Mouse (Mus musculus) spleen, adult 2 months (tissue): ENCODE results near the gene Fam129b. TPM values are rescaled to one million over a fixed set of nuclear protein-coding genes. Genes with fewer than 3 reads are reported as not detected.
A peak's percentile ranks its signal among the peaks of the same experiment; 100 is the strongest.

Source experiments
- DNase-seq, 2 experiments: peaks; one replicate each; pipeline versions ENCODE4 v3.0.0 to v3.0.0-alpha.2; 2012 to 2021; ENCODE audit warnings: low spot score in 2 of 2, low read depth in 1 of 2
- H3K27ac ChIP-seq: fragments of 200-500 bp; 2 replicates; pipeline ENCODE4 v1.5.1; 2012; ENCODE audit warnings: low read length, inconsistent platforms; ENCODE audit not compliant: insufficient read depth
- H3K27me3 ChIP-seq: fragments of 200-500 bp; 2 replicates; pipeline ENCODE4 v1.6.1; 2012; ENCODE audit warnings: mild to moderate bottlenecking, moderate library complexity, low read length, inconsistent platforms; ENCODE audit not compliant: control insufficient read depth, insufficient read depth
- H3K36me3 ChIP-seq: fragments of 200-500 bp; 2 replicates; pipeline ENCODE4 v1.6.1; 2012; ENCODE audit warnings: mild to moderate bottlenecking, low read length, inconsistent platforms; ENCODE audit not compliant: control insufficient read depth, insufficient read depth
- H3K4me1 ChIP-seq: fragments of 200-500 bp; 2 replicates; pipeline ENCODE4 v1.6.1; 2011; ENCODE audit warnings: inconsistent platforms; ENCODE audit not compliant: control insufficient read depth, insufficient read depth, insufficient read length
- H3K4me3 ChIP-seq: fragments of 200-500 bp; 2 replicates; pipeline ENCODE4 v1.5.1; 2011; ENCODE audit warnings: mild to moderate bottlenecking, inconsistent platforms; ENCODE audit not compliant: insufficient read depth, insufficient read length; ENCODE audit errors: extremely low read depth
- CTCF ChIP-seq: fragments of 200-500 bp; IDR thresholded peaks from 2 replicates; pipeline ENCODE4 v1.5.1; 2011; ENCODE audit warnings: mild to moderate bottlenecking, inconsistent platforms; ENCODE audit not compliant: insufficient read depth, insufficient read length, insufficient replicate concordance; ENCODE audit errors: extremely low read depth
- POLR2A ChIP-seq: fragments of 200-500 bp; IDR thresholded peaks from 2 replicates; pipeline ENCODE4 v1.6.1; 2011; ENCODE audit warnings: low read depth, low read length, inconsistent platforms
- WGBS: fragments of 180-500 bp; shearing (Covaris S2); methylation state at CpG from one replicate; pipeline ENCODE4 v1.1.7; 2018; 5-methylcytosine and 5-hydroxymethylcytosine counted together
- polyA plus RNA-seq: library from polyadenylated mRNA; depleted of rRNA; stranded (reverse); fragments of >200 nt; gene quantifications from 2 replicates; pipeline ENCODE4 v1.2.3, GENCODE M21; 2012

Fam129b gene
- polyA plus RNA-seq, 1 experiment = 11.0 TPM

DNA sequence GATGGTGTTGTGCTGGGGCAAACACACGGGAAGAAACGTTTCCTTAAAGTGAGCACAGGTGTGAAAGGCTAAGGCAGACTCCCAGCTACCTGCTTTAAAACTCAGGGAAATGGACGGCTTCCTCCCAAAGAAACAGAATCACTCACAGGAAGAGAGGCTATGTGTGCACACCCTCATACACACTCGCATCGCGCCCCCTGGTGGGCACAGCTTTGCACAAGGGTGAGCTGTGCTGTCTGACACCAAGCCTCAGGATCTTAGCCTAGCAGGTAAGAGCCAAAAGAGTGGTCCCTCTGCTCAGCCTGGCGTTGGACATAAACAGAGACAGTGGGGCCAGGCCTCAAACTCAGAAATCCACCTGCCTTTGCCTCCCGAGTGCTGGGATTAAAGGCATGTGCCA, 21.7 kb upstream of the Fam129b start:
- Histone ChIP-seq H3K4me1 (no peaks in the 10 kb centered on the region), H3K4me3 (no peak overlapping the region), H3K36me3 (no peaks in the 10 kb centered on the region), H3K27me3 (no peaks in the 10 kb centered on the region), H3K27ac (no peak overlapping the region)
- peak; percentile 61 to 87 for DNase-seq
- WGBS = 4% methylated on average over 8 of the region's 8 CpGs
- TF ChIP-seq POLR2A = no peak
- peak; percentile 97 for TF ChIP-seq CTCF

DNA sequence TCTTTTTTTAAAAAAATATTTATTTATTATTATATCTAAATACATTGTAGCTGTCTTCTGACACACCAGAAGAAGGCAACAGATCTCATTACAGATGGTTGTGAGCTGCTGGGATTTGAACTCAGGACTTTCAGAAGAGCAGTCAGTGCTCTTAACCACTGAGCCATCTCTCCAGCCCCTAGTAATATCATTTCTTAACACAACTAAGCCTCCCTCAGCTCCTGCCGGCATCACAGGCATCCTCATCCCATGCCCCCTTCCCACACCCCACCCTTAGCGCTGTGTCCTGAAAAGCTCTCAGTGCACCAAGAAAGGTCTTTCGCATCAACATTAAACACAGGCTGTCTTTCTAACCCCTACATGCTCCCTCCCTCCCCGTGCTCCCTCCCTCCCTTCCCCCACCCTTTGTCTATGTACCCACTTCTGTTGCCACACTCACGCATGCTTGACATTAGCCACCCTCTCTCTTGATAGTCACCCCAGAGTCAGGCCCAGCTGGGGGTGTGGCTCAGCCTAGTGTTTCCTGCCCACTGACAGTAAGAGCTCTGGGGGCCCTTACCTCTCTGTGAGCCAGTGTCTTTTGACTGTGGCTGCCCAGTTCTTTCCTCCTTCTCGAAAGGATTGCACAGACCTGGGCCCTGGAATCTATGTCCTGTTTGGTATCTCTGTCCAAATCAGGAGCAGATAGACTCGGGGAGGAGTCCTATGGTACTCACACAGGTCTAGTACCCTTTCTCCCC, 20.7 kb upstream of the Fam129b start:
- Histone ChIP-seq H3K27me3 (no peaks in the 10 kb centered on the region), H3K27ac (no peak overlapping the region), H3K36me3 (no peaks in the 10 kb centered on the region), H3K4me1 (no peaks in the 10 kb centered on the region), H3K4me3 (no peak overlapping the region)
- WGBS = 65% methylated on average over 7 of the region's 7 CpGs
- no peak for DNase-seq
- no peak for TF ChIP-seq CTCF
- TF ChIP-seq POLR2A = no peak

DNA sequence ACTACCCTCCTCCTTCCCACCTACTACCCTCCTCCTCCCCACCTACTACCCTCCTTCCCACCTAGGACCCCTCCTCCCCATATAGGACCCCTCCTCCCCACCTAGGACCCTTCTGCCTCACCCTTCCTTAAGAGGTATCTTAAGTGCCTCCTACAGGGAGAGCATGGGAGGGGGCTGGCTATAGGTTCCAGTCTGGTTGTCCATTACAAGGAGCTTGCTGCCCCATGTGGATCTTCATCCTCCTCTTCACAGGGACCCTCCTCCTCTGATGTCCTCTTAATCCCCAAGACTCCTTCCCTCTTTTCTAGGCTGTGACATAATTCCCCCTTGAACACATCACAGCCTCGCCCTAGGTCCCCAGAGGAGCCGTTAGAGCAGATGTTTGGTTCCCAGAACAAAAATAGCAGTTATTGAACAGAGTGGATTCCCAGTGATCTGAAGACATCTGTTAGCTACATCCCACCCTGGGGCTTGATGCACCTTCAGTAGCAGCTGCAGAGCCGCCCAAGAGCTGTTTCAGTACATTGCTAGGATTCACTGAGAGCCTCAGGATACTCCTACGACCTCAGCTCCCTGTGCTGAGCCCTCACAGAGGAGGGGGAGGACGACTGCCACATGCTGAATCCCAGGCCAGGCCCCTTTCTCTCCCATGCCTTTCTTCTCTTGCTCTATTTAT, 20.0 kb upstream of the Fam129b start:
- no peak for DNase-seq
- Histone ChIP-seq H3K27me3 (no peaks in the 10 kb centered on the region), H3K27ac (no peak overlapping the region), H3K4me1 (no peaks in the 10 kb centered on the region), H3K36me3 (no peaks in the 10 kb centered on the region), H3K4me3 (no peak overlapping the region)
- 72% methylated on average over 5 of the region's 5 CpGs for WGBS
- TF ChIP-seq POLR2A (no peak), CTCF (no peak)

DNA sequence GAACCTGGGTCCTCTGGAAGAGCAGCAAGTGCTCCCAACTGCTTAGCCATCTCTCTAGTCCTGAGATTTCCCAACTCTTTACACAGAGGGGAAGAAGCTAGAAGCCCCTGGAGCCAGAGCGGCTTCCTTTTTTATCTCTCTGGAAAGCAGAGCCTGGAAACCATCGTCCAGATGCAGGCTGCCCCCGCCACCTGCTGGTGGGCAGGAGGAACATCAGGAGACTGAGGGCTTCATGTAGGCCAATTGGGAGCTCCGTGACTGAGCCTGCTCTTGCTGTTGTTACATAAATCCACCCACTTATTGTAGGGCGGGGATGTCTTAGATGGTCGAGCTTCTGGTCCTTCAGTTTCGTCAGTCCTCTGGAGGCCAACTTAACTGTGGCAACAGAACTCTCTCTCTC, 18.3 kb upstream of the Fam129b start:
- Histone ChIP-seq H3K4me3 (no peak overlapping the region), H3K36me3 (no peaks in the 10 kb centered on the region), H3K27ac (no peak overlapping the region), H3K4me1 (no peaks in the 10 kb centered on the region), H3K27me3 (no peaks in the 10 kb centered on the region)
- TF ChIP-seq POLR2A = no peak
- peak; percentile 94 for TF ChIP-seq CTCF
- DNase-seq = peak; percentile 52 to 65
- 0% methylated on average over 7 of the region's 7 CpGs for WGBS

DNA sequence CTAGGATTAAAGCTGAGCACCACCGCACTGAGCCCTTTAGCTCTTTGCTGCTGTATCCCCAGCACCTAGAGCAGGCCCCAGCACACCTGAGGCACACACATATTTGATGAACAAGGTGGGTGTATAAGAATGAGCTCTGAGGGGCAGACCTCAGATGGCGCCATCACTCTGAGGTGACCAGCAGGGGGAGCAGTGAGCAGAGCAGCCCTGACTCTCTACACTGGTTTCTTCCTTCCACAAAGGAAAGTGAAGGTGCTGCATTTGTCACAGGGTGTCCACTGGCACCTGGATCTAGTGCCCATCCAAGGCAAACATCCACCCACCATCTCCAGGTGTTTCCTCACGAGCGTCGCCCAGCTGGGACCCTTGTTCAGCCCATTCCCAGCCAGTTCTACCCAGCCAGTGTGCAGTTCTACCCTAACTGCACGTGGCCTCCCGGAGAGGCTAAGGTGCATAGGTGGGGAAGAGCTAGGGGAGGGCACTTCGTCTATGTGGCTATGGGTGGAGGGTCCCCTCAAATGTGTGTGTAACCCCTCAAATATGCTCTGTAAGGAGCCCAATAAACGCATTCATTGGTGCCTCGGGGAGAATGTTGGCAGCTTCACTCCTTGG, 16.8 kb upstream of the Fam129b start:
- Histone ChIP-seq H3K4me1 (no peaks in the 10 kb centered on the region), H3K27ac (no peak overlapping the region), H3K27me3 (no peaks in the 10 kb centered on the region), H3K4me3 (no peak overlapping the region), H3K36me3 (no peaks in the 10 kb centered on the region)
- peak in 1 of 2 experiments; percentile 57 for DNase-seq
- WGBS = 49% methylated on average over 10 of the region's 10 CpGs
- peak; percentile 93 for TF ChIP-seq CTCF
- no peak for TF ChIP-seq POLR2A

DNA sequence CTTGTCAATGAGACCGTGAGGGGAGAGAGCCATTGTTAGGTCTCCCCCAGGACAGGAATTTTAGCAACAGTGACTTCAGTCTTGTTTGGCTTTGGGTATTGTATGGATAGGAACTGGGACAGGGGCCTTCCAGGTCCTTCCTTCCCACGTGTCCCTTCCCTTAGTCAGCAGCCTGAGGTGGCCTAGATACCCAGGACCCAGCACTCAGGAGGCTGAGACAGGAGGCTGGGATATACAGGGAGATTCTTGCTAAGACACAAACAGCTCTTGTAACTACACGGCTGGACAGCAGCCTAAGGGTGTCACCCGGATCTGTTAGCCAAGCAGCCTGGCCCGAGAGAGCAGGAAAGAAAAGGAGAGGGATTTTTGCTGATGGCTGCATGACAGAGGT, 16.3 kb upstream of the Fam129b start:
- no peak overlapping the region for H3K4me3 ChIP-seq
- no peaks in the 10 kb centered on the region for H3K36me3 ChIP-seq
- DNase-seq = no peak
- H3K27ac ChIP-seq = no peak overlapping the region
- no peaks in the 10 kb centered on the region for H3K4me1 ChIP-seq
- H3K27me3 ChIP-seq = no peaks in the 10 kb centered on the region
- WGBS = 92% methylated on average over 5 of the region's 5 CpGs
- TF ChIP-seq CTCF (no peak), POLR2A (no peak)
